In genomic region chr6:31305736-31306135, GRCm38 (mm10) we compare ENCODE assay signal across 22 mouse cellular contexts.
"Had no signal": no experiment of that assay in that cellular context is flagged by ENCODE, and none has a peak within 500 bp of the region (broad histone marks: within the 10 kb centered on the region; RNA-seq: fewer than 3 reads in every experiment).

No protein-coding gene starts in this region.

- DNase-seq: liver, postnatal 0 days; lung, adult 2 months; lung, postnatal 14 days; lung, postnatal 36 days; retina, postnatal 1 day; right cerebral cortex, adult 18-20 months; right cerebral cortex, postnatal 25 days; right cerebral cortex, postnatal 4 days; spleen, adult 18-20 months; thymus, adult 18-20 months; thymus, postnatal 14 days; thymus, postnatal 36 days had no signal

- H3K4me1 ChIP-seq: lung, embryonic 15.5 days; midbrain, embryonic 10.5 days; midbrain, embryonic 12.5 days; neural tube, embryonic 13.5 days had no signal

- H3K4me3 ChIP-seq: lung, embryonic 15.5 days; megakaryocyte, embryonic 14.5 days; midbrain, embryonic 10.5 days; midbrain, embryonic 12.5 days; myocyte; neural tube, embryonic 13.5 days; neural tube, embryonic 15.5 days had no signal

- ATAC-seq: liver, postnatal 0 days; lung, postnatal 0 days; midbrain, embryonic 16.5 days had no signal

- H3K27ac ChIP-seq: lung, embryonic 15.5 days; macrophage; midbrain, embryonic 10.5 days; midbrain, embryonic 12.5 days; neural tube, embryonic 13.5 days; neural tube, embryonic 15.5 days had no signal
